Mouse (Mus musculus) midbrain, embryonic 14.5 days (tissue): ENCODE measurements around the gene Rap1gap. TPM values are rescaled to one million over a fixed set of nuclear protein-coding genes. Genes with fewer than 3 reads are reported as not detected.
A peak's percentile ranks its signal among the peaks of the same experiment; 100 is the strongest.

ENCODE experiments used
- ATAC-seq: fragments of 200-750 bp; cut with Nextera tagmentation; 2 replicates; pipeline ENCODE4 v1.8.0; 2017; ENCODE audit warnings: moderate number of reproducible peaks, moderate library complexity; ENCODE audit not compliant: low FRiP score, low TSS enrichment
- DNase-seq: peaks from one replicate; pipeline ENCODE4 v3.0.0-alpha.2; 2015
- H3K27ac ChIP-seq: fragments of 300-500 bp; sonication (generic); replicated peaks from 2 replicates; pipeline ENCODE4 v1.5.1; 2014; ENCODE audit warnings: mild to moderate bottlenecking, low read depth, low read length, moderate library complexity
- H3K27me3 ChIP-seq: fragments of 300-500 bp; sonication (generic); 2 replicates; pipeline ENCODE4 v1.6.1; 2014; ENCODE audit warnings: low read length, control low read depth, mixed read lengths; ENCODE audit not compliant: control insufficient read depth, insufficient read depth
- H3K36me3 ChIP-seq: fragments of 300-500 bp; sonication (generic); 2 replicates; pipeline ENCODE4 v1.6.1; 2014; ENCODE audit warnings: low read length, control low read depth; ENCODE audit not compliant: control insufficient read depth, insufficient read depth
- H3K4me1 ChIP-seq: fragments of 300-500 bp; sonication (generic); 2 replicates; pipeline ENCODE4 v1.6.1; 2014; ENCODE audit warnings: mild to moderate bottlenecking, antibody characterized with exemption, low read length, control low read depth; ENCODE audit not compliant: control insufficient read depth, insufficient read depth
- H3K4me2 ChIP-seq: fragments of 300-500 bp; sonication (generic); 2 replicates; pipeline ENCODE4 v1.6.1; 2014; ENCODE audit warnings: mild to moderate bottlenecking, low read length, moderate library complexity
- H3K4me3 ChIP-seq: fragments of 300-500 bp; sonication (generic); replicated peaks from 2 replicates; pipeline ENCODE4 v1.5.1; 2014; ENCODE audit warnings: low read depth, low read length
- H3K9ac ChIP-seq: fragments of 300-500 bp; sonication (generic); replicated peaks from 2 replicates; pipeline ENCODE4 v1.6.1; 2014; ENCODE audit warnings: mild to moderate bottlenecking, low read length, moderate library complexity
- H3K9me3 ChIP-seq: fragments of 300-500 bp; sonication (generic); 2 replicates; pipeline ENCODE4 v1.6.1; 2016; ENCODE audit warnings: low read length, control low read depth, mixed read lengths; ENCODE audit not compliant: control insufficient read depth
- WGBS: fragments of 180-500 bp; shearing (Covaris S2); extraction: QIAGEN DNeasy Blood & Tissue Kit; methylation state at CpG from one replicate; pipeline ENCODE4 v1.1.7; 2014; 5-methylcytosine and 5-hydroxymethylcytosine counted together
- polyA plus RNA-seq: library from polyadenylated mRNA; unstranded; fragments of >200 nt; fragmentation: Nextera tagmentation; extraction: Ambion mirVana; gene quantifications from 2 replicates; pipeline ENCODE4 v1.2.1, GENCODE M21; 2014

Gene Rap1gap
- polyA plus RNA-seq, 1 experiment from 2014 or later: 57.7 TPM

GRCm38 (mm10) chr4:137762886-137763285 is 98.4 kb downstream of the Rap1gap start:
- peaks cover 17% of the 10 kb centered on the region for H3K4me1 ChIP-seq
- no peak overlapping the region for H3K27ac ChIP-seq
- WGBS: 75% methylated on average over 9 of the region's 9 CpGs
- H3K9me3 ChIP-seq: no peaks in the 10 kb centered on the region
- ATAC-seq (no peak), DNase-seq (no peak)
- H3K9ac ChIP-seq: no peak overlapping the region
- no peak overlapping the region for H3K4me3 ChIP-seq
- no peak overlapping the region for H3K4me2 ChIP-seq
- H3K27me3 ChIP-seq: no peaks in the 10 kb centered on the region
- no peaks in the 10 kb centered on the region for H3K36me3 ChIP-seq

DNA sequence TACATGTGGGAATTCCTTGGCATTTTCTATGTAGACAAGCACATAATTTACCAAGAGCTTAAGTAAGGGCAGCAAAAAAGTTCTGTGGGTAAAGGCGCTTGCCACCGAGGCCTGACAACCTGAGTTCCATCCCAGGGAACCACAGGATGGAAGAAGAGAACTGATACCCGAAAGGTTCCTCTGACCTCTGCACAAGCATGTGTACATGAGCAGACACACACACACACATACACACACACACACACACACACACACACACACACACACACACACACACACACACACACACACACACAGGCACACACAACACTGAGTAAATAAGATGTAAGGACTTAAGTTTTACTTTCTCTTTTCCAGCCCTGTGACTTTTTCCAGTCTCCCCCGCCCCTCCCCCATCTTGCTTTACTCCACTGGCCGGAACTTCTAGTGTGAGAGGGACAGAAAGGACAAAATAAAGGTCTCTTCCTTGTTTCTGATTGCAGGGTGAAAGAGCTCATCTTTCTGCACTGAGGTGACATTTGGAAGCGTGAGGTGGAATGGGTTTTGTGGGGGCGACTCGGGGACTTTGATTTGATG is 99.5 kb downstream of the Rap1gap start:
- H3K27ac ChIP-seq: no peak overlapping the region
- H3K9ac ChIP-seq: no peak overlapping the region
- no peak overlapping the region for H3K4me2 ChIP-seq
- peaks cover 17% of the 10 kb centered on the region for H3K4me1 ChIP-seq
- no peaks in the 10 kb centered on the region for H3K9me3 ChIP-seq
- WGBS: 72% methylated on average over 8 of the region's 8 CpGs
- ATAC-seq (no peak), DNase-seq (no peak)
- H3K27me3 ChIP-seq: no peaks in the 10 kb centered on the region
- no peaks in the 10 kb centered on the region for H3K36me3 ChIP-seq
- H3K4me3 ChIP-seq: no peak overlapping the region

DNA sequence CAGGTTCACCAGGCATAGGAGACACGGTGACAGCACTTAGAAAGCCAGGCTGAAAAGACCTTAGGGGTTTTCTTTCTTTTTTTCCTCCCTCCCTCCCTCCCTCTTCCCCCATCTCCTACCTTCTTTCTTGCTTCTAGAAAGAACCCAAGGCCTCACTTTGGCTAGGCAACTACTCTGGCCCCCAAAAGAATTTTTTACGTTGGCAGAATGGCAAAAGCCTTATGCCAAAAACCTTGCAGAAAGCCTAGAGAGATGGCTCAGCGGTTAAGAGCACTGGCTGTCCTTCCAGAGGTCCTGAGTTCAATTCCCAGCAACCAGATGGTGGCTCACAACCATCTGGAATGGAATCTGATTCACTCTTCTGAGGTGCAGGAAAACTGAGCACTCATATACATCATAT is 100.1 kb downstream of the Rap1gap start:
- Histone ChIP-seq H3K9ac (no peak overlapping the region), H3K4me3 (no peak overlapping the region), H3K9me3 (no peaks in the 10 kb centered on the region), H3K4me2 (no peak overlapping the region), H3K36me3 (no peaks in the 10 kb centered on the region), H3K27me3 (no peaks in the 10 kb centered on the region), H3K27ac (peak overlapping the region; percentile 83; the same call in 1 of the 2 replicates), H3K4me1 (peaks cover 17% of the 10 kb centered on the region)
- 62% methylated on average over 3 of the region's 3 CpGs for WGBS
- DNase-seq: no peak
- no peak for ATAC-seq

DNA sequence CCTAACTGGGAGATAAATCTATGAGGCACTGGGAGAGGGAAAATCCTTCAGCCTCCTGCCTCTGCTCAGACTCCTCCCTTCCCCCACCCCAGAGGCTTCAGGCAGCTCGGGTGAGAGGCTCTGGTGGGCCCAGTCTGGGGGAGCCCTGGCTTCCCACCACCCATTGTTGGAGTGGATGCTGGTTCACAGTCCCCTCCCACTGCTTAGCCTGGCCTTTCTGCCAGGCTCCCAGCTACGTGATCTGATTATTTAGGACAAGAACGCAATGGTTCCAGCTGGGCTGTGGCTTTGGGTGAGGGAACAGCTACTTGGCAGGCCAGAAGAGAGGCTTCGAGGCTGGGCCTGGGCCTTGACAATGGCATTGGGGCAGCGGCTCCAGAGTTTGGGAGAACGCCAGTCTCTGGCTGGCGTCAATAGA is 101.0 kb downstream of the Rap1gap start:
- no peaks in the 10 kb centered on the region for H3K36me3 ChIP-seq
- no peak overlapping the region for H3K4me2 ChIP-seq
- H3K27me3 ChIP-seq: no peaks in the 10 kb centered on the region
- 3% methylated on average over 7 of the region's 7 CpGs for WGBS
- H3K4me1 ChIP-seq: peaks cover 17% of the 10 kb centered on the region
- ATAC-seq (peak; percentile 89), DNase-seq (peak; percentile 82)
- H3K9me3 ChIP-seq: no peaks in the 10 kb centered on the region
- no peak overlapping the region for H3K4me3 ChIP-seq
- H3K9ac ChIP-seq: peak overlapping the region; percentile 4; the same call in 1 of the 2 replicates
- H3K27ac ChIP-seq: peak overlapping the region; percentile 83

DNA sequence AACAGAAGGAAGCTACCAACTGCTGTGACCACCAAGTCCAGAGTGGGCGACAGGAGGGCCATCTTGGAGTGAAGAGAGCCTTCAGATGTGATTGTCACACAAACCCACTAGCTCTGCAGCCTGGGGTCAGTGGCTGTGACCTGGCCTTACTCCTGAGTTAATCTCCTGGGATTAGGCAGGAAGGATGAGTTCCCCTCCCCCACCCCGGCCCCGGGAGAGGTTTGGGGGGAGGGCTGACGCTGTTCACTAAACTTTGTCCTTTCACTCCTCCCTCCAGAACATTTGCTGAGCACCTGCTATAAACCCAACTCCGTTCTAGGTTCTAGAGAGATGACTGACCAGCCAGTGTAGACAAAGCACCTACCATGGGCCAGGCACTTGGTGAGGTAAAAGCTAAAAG is 101.8 kb downstream of the Rap1gap start:
- H3K36me3 ChIP-seq: no peaks in the 10 kb centered on the region
- no peak overlapping the region for H3K4me3 ChIP-seq
- no peak overlapping the region for H3K9ac ChIP-seq
- H3K27me3 ChIP-seq: no peaks in the 10 kb centered on the region
- 20% methylated on average over 5 of the region's 5 CpGs for WGBS
- peak overlapping the region; percentile 83 for H3K27ac ChIP-seq
- ATAC-seq (no peak), DNase-seq (no peak)
- H3K4me1 ChIP-seq: peaks cover 17% of the 10 kb centered on the region
- H3K4me2 ChIP-seq: no peak overlapping the region
- H3K9me3 ChIP-seq: no peaks in the 10 kb centered on the region

- H3K36me3 ChIP-seq: no peaks in the 10 kb centered on the region
- no peak overlapping the region for H3K27ac ChIP-seq
- no peak overlapping the region for H3K4me2 ChIP-seq
- H3K4me3 ChIP-seq: no peak overlapping the region
- DNase-seq: no peak
- no peaks in the 10 kb centered on the region for H3K9me3 ChIP-seq
- no peak for ATAC-seq
- H3K27me3 ChIP-seq: no peaks in the 10 kb centered on the region
- 67% methylated on average over 5 of the region's 5 CpGs for WGBS
- peaks cover 17% of the 10 kb centered on the region for H3K4me1 ChIP-seq
- H3K9ac ChIP-seq: no peak overlapping the region
These were observed 103.9 kb downstream of the Rap1gap start for GRCm38 (mm10) chr4:137768381-137768780.

DNA sequence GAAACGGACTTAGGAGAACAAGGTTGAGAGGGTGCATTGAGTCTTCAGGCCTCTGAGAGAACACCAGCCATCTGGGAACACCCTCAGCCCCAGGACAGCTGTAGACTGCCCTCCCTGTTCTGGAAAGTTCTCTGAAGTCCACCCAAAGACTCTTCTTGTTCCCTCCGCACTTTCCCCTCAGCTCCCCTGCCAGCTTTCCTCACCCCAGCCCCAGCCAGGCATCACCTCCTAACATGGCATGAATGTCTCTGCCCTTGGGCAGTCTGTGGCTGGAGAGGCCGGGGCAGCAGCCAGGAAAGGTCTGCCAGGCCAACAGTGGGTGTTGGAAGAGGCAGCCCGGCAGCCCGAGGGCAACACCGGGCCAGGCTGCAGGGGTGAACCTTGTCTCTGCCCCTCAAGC is 104.3 kb downstream of the Rap1gap start:
- Histone ChIP-seq H3K36me3 (no peaks in the 10 kb centered on the region), H3K4me3 (no peak overlapping the region), H3K9ac (no peak overlapping the region), H3K27ac (no peak overlapping the region), H3K4me1 (peaks cover 17% of the 10 kb centered on the region), H3K9me3 (no peaks in the 10 kb centered on the region), H3K27me3 (no peaks in the 10 kb centered on the region), H3K4me2 (no peak overlapping the region)
- DNase-seq (no peak), ATAC-seq (no peak)
- WGBS: 89% methylated on average over 6 of the region's 6 CpGs

- Histone ChIP-seq H3K4me3 (no peak overlapping the region), H3K4me2 (no peak overlapping the region), H3K4me1 (peaks cover 17% of the 10 kb centered on the region), H3K9ac (no peak overlapping the region), H3K27me3 (no peaks in the 10 kb centered on the region), H3K36me3 (no peaks in the 10 kb centered on the region), H3K9me3 (no peaks in the 10 kb centered on the region), H3K27ac (no peak overlapping the region)
- ATAC-seq (no peak), DNase-seq (no peak)
- WGBS: 62% methylated on average over 7 of the region's 7 CpGs
These were observed 105.1 kb downstream of the Rap1gap start for GRCm38 (mm10) chr4:137769635-137770034.

- WGBS: 74% methylated on average over 14 of the region's 14 CpGs
- no peaks in the 10 kb centered on the region for H3K9me3 ChIP-seq
- H3K4me1 ChIP-seq: peaks cover 6% of the 10 kb centered on the region; the same call in 1 of the 2 replicates
- no peaks in the 10 kb centered on the region for H3K27me3 ChIP-seq
- no peaks in the 10 kb centered on the region for H3K36me3 ChIP-seq
- no peak overlapping the region for H3K4me2 ChIP-seq
- H3K9ac ChIP-seq: no peak overlapping the region
- DNase-seq (no peak), ATAC-seq (no peak)
- H3K27ac ChIP-seq: no peak overlapping the region
- H3K4me3 ChIP-seq: no peak overlapping the region
These were observed 106.5 kb downstream of the Rap1gap start for GRCm38 (mm10) chr4:137770901-137771612.
